Mouse (Mus musculus) thymus, adult 2 months (tissue): ENCODE data around the gene Disp1. TPM values are rescaled to one million over a fixed set of nuclear protein-coding genes. Genes with fewer than 3 reads are reported as not detected.

ENCODE experiments used
- DNase-seq: peaks from one replicate; pipeline ENCODE4 v3.0.0; 2021
- H3K27ac ChIP-seq: fragments of 200-500 bp; 2 replicates; pipeline ENCODE4 v1.5.1; 2012; ENCODE audit warnings: low read length, control low read depth; ENCODE audit not compliant: control insufficient read depth, insufficient read depth
- H3K27me3 ChIP-seq: fragments of 200-500 bp; 2 replicates; pipeline ENCODE4 v1.6.1; 2012; ENCODE audit warnings: mild to moderate bottlenecking, low read length, moderate library complexity, mixed read lengths; ENCODE audit not compliant: control insufficient read depth, insufficient read depth
- H3K36me3 ChIP-seq: fragments of 200-500 bp; 2 replicates; pipeline ENCODE4 v1.6.1; 2012; ENCODE audit warnings: mild to moderate bottlenecking, low read length, moderate library complexity; ENCODE audit not compliant: control insufficient read depth, insufficient read depth
- H3K4me1 ChIP-seq: fragments of 200-500 bp; replicated peaks from 2 replicates; pipeline ENCODE4 v1.6.1; 2012; ENCODE audit warnings: low read length; ENCODE audit not compliant: control insufficient read depth, insufficient read depth
- H3K4me3 ChIP-seq: fragments of 200-500 bp; 2 replicates; pipeline ENCODE4 v1.5.1; 2012; ENCODE audit warnings: mild to moderate bottlenecking, low read length, control low read depth, moderate library complexity; ENCODE audit not compliant: control insufficient read depth, insufficient read depth
- CTCF ChIP-seq: fragments of 200-500 bp; IDR thresholded peaks from 2 replicates; pipeline ENCODE4 v1.5.1; 2012; ENCODE audit warnings: mild to moderate bottlenecking, control low read depth, low read length, moderate library complexity, borderline replicate concordance; ENCODE audit not compliant: control insufficient read depth, poor library complexity, insufficient read depth; ENCODE audit errors: extremely low read depth
- POLR2A ChIP-seq: fragments of 200-500 bp; IDR thresholded peaks from 2 replicates; pipeline ENCODE4 v1.6.1; 2012; ENCODE audit warnings: mild to moderate bottlenecking, low read length, control low read depth, moderate library complexity; ENCODE audit not compliant: control insufficient read depth, poor library complexity, insufficient read depth; ENCODE audit errors: extremely low read depth
- WGBS: fragments of 180-500 bp; shearing (Covaris S2); methylation state at CpG from one replicate; pipeline ENCODE4 v1.1.7; 2018; 5-methylcytosine and 5-hydroxymethylcytosine counted together
- polyA plus RNA-seq: library from polyadenylated mRNA; depleted of rRNA; stranded (reverse); fragments of >200 nt; gene quantifications from 2 replicates; pipeline ENCODE4 v1.2.3, GENCODE M21; 2012

Gene Disp1
- polyA plus RNA-seq, 1 experiment: 28.9 TPM

DNA sequence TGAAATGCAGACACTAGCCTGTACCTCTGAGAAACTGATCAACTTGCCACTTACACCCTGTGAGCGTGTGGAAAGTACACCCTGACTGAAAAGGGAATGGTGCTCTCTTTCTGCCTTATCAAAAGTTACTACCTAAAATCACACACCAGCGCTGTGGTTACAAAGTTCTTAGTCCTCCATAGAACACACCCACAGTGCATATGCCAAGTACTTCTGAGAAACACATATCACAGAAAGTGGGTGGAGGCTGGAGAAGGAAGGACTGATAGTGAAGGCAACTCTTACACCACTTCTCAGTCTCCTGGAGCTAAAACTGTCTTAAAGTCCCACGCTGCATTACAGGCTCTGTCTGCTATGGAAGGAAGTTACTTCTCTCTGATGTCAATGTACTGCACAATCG lies 86.9 kb downstream of the Disp1 start:
- DNase-seq: no peak
- WGBS: 39% methylated on average over 4 of the region's 4 CpGs
- H3K36me3 ChIP-seq: no peaks in the 10 kb centered on the region
- H3K27ac ChIP-seq: no peak overlapping the region
- TF ChIP-seq CTCF (no peak), POLR2A (no peak)
- H3K27me3 ChIP-seq: no peaks in the 10 kb centered on the region
- no peak overlapping the region for H3K4me3 ChIP-seq
- H3K4me1 ChIP-seq: peaks cover 14% of the 10 kb centered on the region

DNA sequence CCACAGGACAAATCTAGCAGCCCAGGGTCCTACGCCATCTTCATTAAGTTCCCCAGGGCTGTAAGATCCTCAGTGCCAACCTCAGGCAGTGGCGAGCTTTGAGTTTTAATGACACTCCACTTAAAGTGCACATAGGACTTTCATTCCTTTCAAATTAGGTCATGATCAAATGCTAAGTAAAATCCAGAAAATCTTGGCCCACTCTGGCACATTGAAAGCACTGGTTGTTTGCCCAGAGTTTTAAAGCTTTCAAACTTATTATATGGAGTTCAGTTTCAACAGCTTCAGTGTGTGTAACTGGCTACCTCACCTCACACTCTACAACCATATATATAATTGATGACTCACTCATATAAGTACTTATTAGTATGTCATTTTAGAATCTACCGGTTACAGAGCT lies 87.9 kb downstream of the Disp1 start:
- no peak for TF ChIP-seq POLR2A
- no peak for TF ChIP-seq CTCF
- Histone ChIP-seq H3K4me1 (peaks cover 14% of the 10 kb centered on the region), H3K27me3 (no peaks in the 10 kb centered on the region), H3K27ac (no peak overlapping the region), H3K4me3 (no peak overlapping the region), H3K36me3 (no peaks in the 10 kb centered on the region)
- DNase-seq: no peak
- WGBS: 96% methylated on average over 3 of the region's 3 CpGs

DNA sequence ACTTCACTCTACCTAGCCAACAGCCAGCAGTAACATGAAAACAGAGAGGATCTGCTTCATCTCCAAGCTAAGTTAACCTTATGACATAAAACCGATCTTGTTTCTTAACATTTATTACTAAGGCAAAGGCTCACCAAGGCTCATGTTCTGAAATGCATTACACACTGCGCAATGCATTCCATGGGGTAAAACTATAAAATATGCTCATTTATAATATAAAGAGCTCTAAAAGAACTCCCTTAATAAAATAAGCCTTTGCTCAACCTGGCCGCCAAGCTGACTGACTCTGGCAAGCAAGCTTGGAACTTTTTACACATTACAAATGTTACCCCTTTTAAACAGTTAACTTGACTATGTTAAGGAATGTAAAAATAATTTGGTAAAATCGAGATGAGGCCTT lies 94.1 kb downstream of the Disp1 start:
- Histone ChIP-seq H3K4me3 (no peak overlapping the region), H3K27me3 (no peaks in the 10 kb centered on the region), H3K4me1 (peaks cover 6% of the 10 kb centered on the region), H3K27ac (no peak overlapping the region), H3K36me3 (no peaks in the 10 kb centered on the region)
- WGBS: 90% methylated on average over 4 of the region's 4 CpGs
- no peak for TF ChIP-seq CTCF
- no peak for TF ChIP-seq POLR2A
- no peak for DNase-seq

DNA sequence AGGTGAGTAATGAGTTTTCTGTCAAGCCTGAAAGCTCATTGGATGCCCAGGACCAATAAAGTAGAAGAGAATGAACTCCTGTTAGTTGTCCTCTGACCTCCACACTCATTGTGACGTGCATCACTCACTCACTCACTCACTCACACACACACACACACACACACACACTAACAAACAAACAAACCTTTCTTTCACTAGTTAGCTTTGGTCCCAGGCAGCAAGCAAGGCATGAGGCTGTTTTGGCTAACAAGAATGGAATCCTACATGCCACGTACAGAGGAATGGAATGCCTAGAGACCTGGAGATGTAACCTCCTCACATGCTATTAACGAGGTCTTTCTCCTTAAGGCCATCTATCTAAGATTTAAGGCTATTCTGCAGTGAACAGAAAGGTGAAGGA lies 97.6 kb downstream of the Disp1 start:
- TF ChIP-seq CTCF (no peak), POLR2A (no peak)
- Histone ChIP-seq H3K4me3 (no peak overlapping the region), H3K36me3 (no peaks in the 10 kb centered on the region), H3K27me3 (no peaks in the 10 kb centered on the region), H3K4me1 (0 out of 2 replicates have a peak, but pooled peaks cover 2% of the 10 kb centered on the region), H3K27ac (no peak overlapping the region)
- 93% methylated on average over 3 of the region's 3 CpGs for WGBS
- DNase-seq: no peak

DNA sequence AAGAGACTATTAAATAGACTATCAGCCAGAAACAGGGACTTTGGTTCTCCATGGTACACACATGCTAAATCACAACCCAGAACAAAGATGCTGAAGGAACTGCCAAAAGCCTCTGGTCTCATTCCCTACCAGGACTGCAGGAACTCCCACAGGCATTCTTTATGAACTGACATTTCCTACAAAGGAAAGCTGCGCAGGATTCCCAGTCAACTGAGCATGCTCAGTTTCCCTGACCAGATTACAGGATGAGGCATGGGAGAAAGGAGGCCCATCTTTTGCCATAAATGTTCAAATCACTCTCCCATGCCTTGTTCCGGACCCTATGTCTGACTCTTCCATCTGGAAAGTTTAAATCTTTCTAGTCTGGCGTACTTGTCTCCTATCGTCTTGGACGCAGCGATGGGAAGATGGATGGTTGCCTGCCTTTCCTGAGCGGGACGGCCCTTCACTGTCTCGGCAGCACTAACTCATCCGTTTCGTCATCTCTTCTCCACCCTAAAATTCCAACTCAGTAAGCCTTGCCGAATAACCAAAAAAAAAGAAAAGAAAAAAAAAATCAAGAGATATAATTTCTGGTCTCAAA lies 100.9 kb downstream of the Disp1 start:
- Histone ChIP-seq H3K27ac (no peak overlapping the region), H3K4me3 (no peak overlapping the region), H3K36me3 (no peaks in the 10 kb centered on the region), H3K27me3 (no peaks in the 10 kb centered on the region), H3K4me1 (no peaks in the 10 kb centered on the region)
- no peak for DNase-seq
- no peak for TF ChIP-seq CTCF
- TF ChIP-seq POLR2A: no peak
- 96% methylated on average over 12 of the region's 12 CpGs for WGBS

DNA sequence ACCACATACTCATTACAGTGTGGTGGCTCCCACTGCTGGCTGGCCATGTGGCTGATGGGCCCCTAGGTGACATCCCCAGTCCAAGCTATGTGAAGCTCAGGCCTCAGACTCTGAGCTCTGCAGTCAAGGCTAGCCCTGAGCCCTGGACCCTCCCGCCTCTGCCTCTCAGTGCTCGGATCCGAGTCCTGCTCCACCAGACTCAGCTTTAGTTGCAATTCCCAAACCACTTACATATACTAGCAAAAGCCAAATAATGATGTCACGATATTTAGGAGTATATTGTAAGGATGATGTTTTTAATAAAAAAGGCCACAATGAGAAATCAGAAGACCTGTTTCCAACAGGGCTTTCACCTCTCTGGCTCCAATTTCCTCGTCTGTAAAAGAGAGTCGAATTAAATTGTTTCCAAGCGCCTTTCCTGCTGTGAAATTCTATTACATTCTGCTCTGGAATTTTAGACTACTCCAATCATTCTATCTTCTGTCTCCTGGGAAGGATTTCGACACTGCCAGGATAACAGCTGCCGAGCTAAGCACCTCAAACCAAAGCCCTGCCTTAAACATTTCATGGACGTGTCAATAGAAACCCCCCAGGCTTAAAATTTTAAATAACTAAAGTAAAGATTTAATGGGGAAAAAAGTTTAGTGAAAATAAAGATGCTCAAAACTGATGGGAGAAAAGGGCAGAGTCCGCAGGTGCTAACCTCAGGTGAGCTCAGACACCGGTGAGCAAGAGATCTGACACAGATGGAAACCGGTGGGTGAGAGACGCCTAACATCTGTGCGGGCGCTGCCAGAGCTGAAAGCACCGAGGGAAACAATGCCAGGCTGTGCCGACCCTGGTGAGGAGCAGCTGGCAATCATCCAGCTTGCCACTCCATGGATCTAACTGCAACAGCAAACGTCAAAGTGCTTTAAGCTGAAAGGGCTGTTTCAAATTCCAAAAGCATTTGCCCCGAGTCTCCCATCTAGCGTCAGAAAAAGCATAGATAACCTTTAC lies 103.2 kb downstream of the Disp1 start:
- H3K4me3 ChIP-seq: no peak overlapping the region
- whole genome bisulfite sequencing: 90% methylated on average over 21 of the region's 21 CpGs
- TF ChIP-seq CTCF (no peak), POLR2A (no peak)
- H3K36me3 ChIP-seq: no peaks in the 10 kb centered on the region
- no peak for DNase-seq
- H3K27ac ChIP-seq: no peak overlapping the region
- no peaks in the 10 kb centered on the region for H3K27me3 ChIP-seq
- H3K4me1 ChIP-seq: peaks cover 15% of the 10 kb centered on the region
